Mouse (Mus musculus) megakaryocyte, embryonic 14.5 days (primary cell): ENCODE measurements around the gene Pqlc2.

Source experiments
- FLI1 ChIP-seq: IDR thresholded peaks from 2 replicates; pipeline ENCODE4 v1.6.1; 2012; ENCODE audit warnings: low read length, inconsistent platforms, mixed read lengths
- GATA1 ChIP-seq: IDR thresholded peaks from 3 replicates; pipeline ENCODE4 v1.6.1; 2012; ENCODE audit warnings: mixed read lengths, low read length, inconsistent platforms, borderline replicate concordance

DNA sequence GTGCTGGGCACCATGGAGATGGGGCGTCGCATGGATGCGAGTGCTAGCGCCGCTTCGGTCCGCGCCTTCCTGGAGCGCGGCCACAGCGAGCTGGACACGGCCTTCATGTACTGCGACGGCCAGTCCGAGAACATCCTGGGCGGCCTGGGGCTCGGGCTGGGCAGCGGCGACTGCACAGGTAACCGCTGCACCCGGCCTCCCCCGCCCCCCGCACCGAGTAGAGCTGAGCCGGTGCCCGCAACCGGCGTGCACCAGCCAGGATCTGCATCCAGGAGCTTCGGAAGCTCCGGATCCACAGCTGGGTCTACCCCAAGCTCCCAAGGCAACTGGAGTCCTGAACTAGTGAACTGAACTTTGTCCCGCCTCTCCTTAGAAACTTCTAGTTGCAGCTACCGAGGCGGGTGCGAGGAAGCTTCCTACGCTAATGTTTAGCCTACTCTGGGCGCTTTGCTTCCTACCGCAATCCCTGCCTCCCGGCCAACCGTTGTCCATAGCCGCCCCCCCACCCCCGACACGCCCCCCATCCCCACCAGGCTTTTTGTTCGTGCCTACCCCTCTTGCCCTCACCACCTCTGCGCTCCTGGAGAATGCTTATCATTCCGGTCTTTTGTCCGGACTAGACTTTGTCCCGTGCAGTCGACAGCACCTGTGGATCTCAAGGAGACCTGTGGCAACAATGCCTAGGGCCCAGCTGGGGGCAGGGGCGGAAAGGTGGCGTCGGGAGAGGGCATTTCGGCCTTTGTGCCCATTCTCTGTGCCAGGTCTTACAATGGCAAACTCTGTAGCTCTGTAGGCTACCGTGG, 592 bp upstream of the Pqlc2 start:
- TF ChIP-seq FLI1 (no peak), GATA1 (no peak)
